Mouse (Mus musculus): ENCODE measurements around the gene Pde12. TPM values are rescaled to one million over a fixed set of nuclear protein-coding genes. Genes with fewer than 3 reads are reported as not detected.
"Not testable (repeated sequence)": the region's sequence is repeated elsewhere in the genome, so short reads cannot be mapped to it uniquely, and the experiment has no call there.

The Pde12 gene
- 13.7 and 13.8 TPM in 2 replicates for polyA plus RNA-seq (2014; fragmentation: Nextera tagmentation; extraction: Ambion mirVana)

DNA sequence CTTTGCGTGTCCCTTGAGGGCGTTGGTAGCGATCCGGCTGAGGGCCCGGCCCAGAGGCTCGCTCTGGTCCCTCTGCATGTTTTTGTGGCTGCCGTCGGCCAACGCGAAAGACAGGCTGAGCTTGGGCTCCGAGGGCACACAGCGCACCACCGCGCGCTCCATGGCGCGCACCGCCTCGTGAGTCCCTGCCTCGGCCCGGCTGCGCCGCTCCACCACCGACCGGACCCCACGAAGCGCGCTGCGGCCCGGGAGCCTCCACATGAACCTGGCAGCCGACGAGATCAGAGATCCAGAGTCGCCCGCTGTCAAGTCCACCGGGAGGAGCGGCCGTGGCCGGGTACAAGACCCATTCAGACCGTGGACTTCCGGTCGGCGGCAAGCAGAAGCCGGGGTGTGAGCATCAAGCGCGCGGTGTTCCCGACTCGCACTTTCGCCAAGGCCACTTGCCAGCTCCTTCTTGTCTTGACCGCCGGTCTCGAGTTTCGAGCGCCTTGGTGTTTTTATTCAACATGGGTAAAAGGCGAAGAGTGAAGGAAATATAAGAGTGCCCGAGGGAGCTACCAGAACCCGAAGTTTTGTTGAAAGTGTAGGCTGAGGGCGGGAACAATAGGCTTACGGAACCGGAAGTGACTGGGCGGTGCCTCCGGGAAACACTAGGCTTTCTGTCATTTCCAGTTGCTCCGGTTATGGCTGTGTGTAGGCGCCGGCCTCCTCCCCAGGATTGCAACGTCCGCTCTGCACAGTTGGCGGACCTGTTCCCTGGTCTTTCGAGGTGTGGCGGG is at the start of gene Pde12:
TSS of gene Pde12 (minus strand) at position 592 of the 782 bp plus-strand sequence.
- peak; percentile 94 for ATAC-seq (ENCODE audit: low read depth)
- peaks cover 4% of the 10 kb centered on the region; the same call in 1 of the 2 replicates for H3K36me3 ChIP-seq (ENCODE audit: control insufficient read depth, insufficient read depth, low read length)
- under 1% methylated on average over 70 of the region's 70 CpGs for WGBS
- H3K9ac ChIP-seq (replicated peaks; ENCODE audit: low read depth, low read length), result peak within 1 kb of the TSS; percentile 87
- H3K4me3 ChIP-seq (ENCODE audit: low read depth, low read length), result peak within 1 kb of the TSS; percentile 88
- H3K4me2 ChIP-seq (ENCODE audit: low read depth, low read length), result peak within 1 kb of the TSS; percentile 96
- H3K9me3 ChIP-seq (ENCODE audit: control insufficient read depth, low read length), result no peaks in the 10 kb centered on the region
- H3K27me3 ChIP-seq (ENCODE audit: control insufficient read depth, insufficient read depth, low read length), result no peaks in the 10 kb centered on the region; the same call in 1 of the 2 replicates
- H3K27ac ChIP-seq (ENCODE audit: low read depth, low read length), result peak within 1 kb of the TSS; percentile 83
- H3K4me1 ChIP-seq (ENCODE audit: control insufficient read depth, insufficient read depth, low read length), result peaks cover 23% of the 10 kb centered on the region

DNA sequence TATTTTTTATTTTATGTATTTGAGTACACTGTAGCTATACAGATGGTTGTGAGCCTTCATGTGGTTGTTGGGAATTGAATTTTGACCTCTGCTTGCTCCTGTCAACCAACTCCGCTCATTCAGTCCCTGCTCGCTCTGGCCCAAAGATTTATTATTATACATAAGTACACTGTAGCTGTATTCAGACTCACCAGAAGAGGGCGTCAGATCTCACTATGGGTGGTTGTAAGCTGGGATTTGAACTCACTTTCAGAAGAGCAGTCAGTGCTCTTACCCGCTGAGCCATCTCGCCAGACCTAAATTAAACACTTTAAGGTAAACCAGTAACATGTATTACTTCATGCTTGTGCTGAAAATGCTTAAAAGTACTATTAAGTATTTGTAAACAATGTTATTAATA is 35.6 kb upstream of the Pde12 start:
- not testable (repeated sequence) for H3K4me2 ChIP-seq (ENCODE audit: low read depth, low read length); H3K36me3 ChIP-seq (ENCODE audit: control insufficient read depth, insufficient read depth, low read length); ATAC-seq (ENCODE audit: low read depth); H3K4me3 ChIP-seq (ENCODE audit: low read depth, low read length); H3K4me1 ChIP-seq (ENCODE audit: control insufficient read depth, insufficient read depth, low read length); H3K27ac ChIP-seq (ENCODE audit: low read depth, low read length); H3K27me3 ChIP-seq (ENCODE audit: control insufficient read depth, insufficient read depth, low read length); H3K9ac ChIP-seq (replicated peaks; ENCODE audit: low read depth, low read length); H3K9me3 ChIP-seq (ENCODE audit: control insufficient read depth, low read length)
- 87% methylated on average over 5 of the region's 5 CpGs for WGBS

DNA sequence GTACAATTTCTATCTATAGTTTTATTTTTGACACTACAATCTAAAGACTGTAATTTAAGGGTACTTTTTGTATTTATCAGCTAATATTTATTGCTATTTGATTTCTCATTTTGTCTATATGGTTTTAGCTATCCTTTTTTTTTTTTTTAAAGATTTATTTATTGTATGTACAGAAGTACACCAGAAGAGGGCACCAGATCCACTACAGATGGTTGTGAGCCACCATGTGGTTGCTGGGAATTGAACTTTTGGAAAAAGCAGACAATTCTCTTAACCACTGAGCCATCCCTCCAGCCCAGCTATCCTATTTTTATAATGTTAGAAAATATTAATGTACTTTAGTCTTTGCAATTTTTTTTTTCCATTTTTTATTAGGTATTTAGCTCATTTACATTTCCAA is 28.2 kb upstream of the Pde12 start:
- H3K36me3 ChIP-seq (ENCODE audit: control insufficient read depth, insufficient read depth, low read length), result no peaks in the 10 kb centered on the region
- no peak overlapping the region for H3K4me2 ChIP-seq (ENCODE audit: low read depth, low read length)
- H3K4me3 ChIP-seq (ENCODE audit: low read depth, low read length), result no peak overlapping the region
- H3K9ac ChIP-seq (replicated peaks; ENCODE audit: low read depth, low read length), result no peak overlapping the region
- no peak for ATAC-seq (ENCODE audit: low read depth)
- no peak overlapping the region for H3K27ac ChIP-seq (ENCODE audit: low read depth, low read length)
- no peaks in the 10 kb centered on the region for H3K4me1 ChIP-seq (ENCODE audit: control insufficient read depth, insufficient read depth, low read length)
- H3K9me3 ChIP-seq (ENCODE audit: control insufficient read depth, low read length), result no peaks in the 10 kb centered on the region
- no peaks in the 10 kb centered on the region for H3K27me3 ChIP-seq (ENCODE audit: control insufficient read depth, insufficient read depth, low read length)

DNA sequence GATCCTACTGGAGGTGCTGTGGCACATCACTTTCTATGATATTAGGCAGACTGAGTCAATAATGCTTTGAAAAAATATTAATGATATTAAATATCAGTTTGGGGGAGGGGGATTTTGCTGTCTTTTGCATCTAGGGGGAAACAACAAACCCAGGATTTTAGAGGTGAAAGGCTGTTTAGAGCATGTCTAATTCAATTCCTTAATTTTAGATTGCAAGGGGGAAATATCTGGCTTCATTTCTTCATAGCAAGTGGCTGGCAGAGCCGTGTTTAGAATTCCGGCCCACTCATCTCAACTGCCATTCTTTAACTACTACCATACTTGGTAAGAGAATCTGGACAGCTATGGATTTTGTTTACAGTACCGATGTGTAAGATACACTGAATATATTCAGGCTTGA is 23.3 kb upstream of the Pde12 start, which contains the start of gene Dnah12:
TSS of gene Dnah12 (plus strand) at position 301 of the 400 bp plus-strand sequence.
- no peak within 1 kb of the TSS for H3K4me2 ChIP-seq (ENCODE audit: low read depth, low read length)
- no peaks in the 10 kb centered on the region for H3K9me3 ChIP-seq (ENCODE audit: control insufficient read depth, low read length)
- H3K4me1 ChIP-seq (ENCODE audit: control insufficient read depth, insufficient read depth, low read length), result no peaks in the 10 kb centered on the region
- no peak for ATAC-seq (ENCODE audit: low read depth)
- no peaks in the 10 kb centered on the region for H3K36me3 ChIP-seq (ENCODE audit: control insufficient read depth, insufficient read depth, low read length)
- no peaks in the 10 kb centered on the region for H3K27me3 ChIP-seq (ENCODE audit: control insufficient read depth, insufficient read depth, low read length)
- no peak within 1 kb of the TSS for H3K27ac ChIP-seq (ENCODE audit: low read depth, low read length)
- 93% methylated on average over 3 of the region's 3 CpGs for WGBS
- H3K9ac ChIP-seq (replicated peaks; ENCODE audit: low read depth, low read length), result no peak within 1 kb of the TSS
- H3K4me3 ChIP-seq (ENCODE audit: low read depth, low read length), result no peak within 1 kb of the TSS

DNA sequence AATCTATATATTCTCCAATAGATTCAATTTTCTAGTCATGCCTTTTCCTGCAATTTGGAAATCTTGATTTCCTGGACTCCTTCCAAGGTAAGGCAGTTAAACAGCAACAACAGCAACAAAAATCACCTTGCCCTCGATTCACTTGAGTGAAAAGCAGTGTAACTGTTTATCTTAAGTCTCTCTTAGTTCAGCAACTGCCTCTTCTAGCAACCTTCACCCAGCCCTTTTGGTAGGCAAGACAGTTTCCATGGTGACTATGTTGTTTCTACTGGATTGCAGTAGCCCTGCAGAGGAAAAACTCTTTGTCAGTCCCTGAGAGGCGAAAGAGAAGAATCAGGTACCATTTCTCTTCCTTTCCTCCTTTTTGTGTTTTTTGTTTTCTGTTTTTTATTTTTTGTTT is 21.7 kb upstream of the Pde12 start:
- Histone ChIP-seq H3K4me3 (ENCODE audit: low read depth, low read length) (no peak overlapping the region), H3K9ac (replicated peaks; ENCODE audit: low read depth, low read length) (no peak overlapping the region), H3K9me3 (ENCODE audit: control insufficient read depth, low read length) (no peaks in the 10 kb centered on the region), H3K27ac (ENCODE audit: low read depth, low read length) (no peak overlapping the region), H3K4me1 (ENCODE audit: control insufficient read depth, insufficient read depth, low read length) (no peaks in the 10 kb centered on the region), H3K36me3 (ENCODE audit: control insufficient read depth, insufficient read depth, low read length) (no peaks in the 10 kb centered on the region), H3K4me2 (ENCODE audit: low read depth, low read length) (no peak overlapping the region), H3K27me3 (ENCODE audit: control insufficient read depth, insufficient read depth, low read length) (no peaks in the 10 kb centered on the region)
- ATAC-seq (ENCODE audit: low read depth), result no peak
- 53% methylated on average over 2 of the region's 2 CpGs for WGBS

DNA sequence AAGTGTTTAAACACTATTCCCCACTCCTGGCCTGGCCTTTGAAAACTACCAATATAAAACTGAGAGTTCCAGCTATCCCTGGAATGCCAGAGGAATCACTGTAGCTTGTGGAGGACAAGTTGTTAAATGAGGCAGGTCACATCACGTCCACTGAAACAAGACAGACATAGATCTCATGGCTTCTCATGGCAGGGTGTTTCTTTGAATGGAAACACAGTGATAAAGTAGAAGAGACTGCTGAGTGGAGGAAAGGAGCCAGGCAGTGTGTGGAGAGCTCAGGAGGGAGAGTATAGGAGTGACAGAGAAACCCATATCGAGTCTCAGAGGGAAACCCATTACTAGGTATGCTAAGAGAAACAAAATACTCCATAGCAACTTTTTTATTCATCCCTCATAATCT is 21.0 kb upstream of the Pde12 start:
- H3K4me2 ChIP-seq (ENCODE audit: low read depth, low read length), result no peak overlapping the region
- no peaks in the 10 kb centered on the region for H3K36me3 ChIP-seq (ENCODE audit: control insufficient read depth, insufficient read depth, low read length)
- no peak overlapping the region for H3K9ac ChIP-seq (replicated peaks; ENCODE audit: low read depth, low read length)
- no peak for ATAC-seq (ENCODE audit: low read depth)
- no peaks in the 10 kb centered on the region for H3K27me3 ChIP-seq (ENCODE audit: control insufficient read depth, insufficient read depth, low read length)
- H3K27ac ChIP-seq (ENCODE audit: low read depth, low read length), result no peak overlapping the region
- no peak overlapping the region for H3K4me3 ChIP-seq (ENCODE audit: low read depth, low read length)
- 64% methylated on average over 2 of the region's 2 CpGs for WGBS
- H3K4me1 ChIP-seq (ENCODE audit: control insufficient read depth, insufficient read depth, low read length), result no peaks in the 10 kb centered on the region
- no peaks in the 10 kb centered on the region for H3K9me3 ChIP-seq (ENCODE audit: control insufficient read depth, low read length)

DNA sequence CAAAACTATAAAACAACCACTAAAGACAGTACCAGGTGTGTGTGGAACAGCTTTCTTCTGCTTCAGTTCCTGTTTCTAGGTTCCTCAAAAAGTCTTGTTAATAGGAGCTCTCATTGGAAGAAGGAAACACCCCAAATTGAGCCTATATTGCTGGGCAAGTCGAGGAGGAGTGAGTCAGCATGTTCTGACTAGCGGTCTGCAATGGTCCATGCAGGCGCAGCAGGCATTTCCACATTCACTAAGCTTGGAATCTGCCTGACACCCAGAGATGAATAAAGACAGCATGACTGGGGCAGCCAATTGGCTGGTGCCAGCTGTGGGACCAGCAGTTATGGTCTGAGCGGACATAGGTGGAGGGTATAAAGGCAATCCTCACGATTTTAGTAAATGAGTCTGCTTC is 6.1 kb upstream of the Pde12 start:
- Histone ChIP-seq H3K9ac (replicated peaks; ENCODE audit: low read depth, low read length) (no peak overlapping the region), H3K27me3 (ENCODE audit: control insufficient read depth, insufficient read depth, low read length) (no peaks in the 10 kb centered on the region), H3K27ac (ENCODE audit: low read depth, low read length) (no peak overlapping the region), H3K9me3 (ENCODE audit: control insufficient read depth, low read length) (no peaks in the 10 kb centered on the region), H3K36me3 (ENCODE audit: control insufficient read depth, insufficient read depth, low read length) (no peaks in the 10 kb centered on the region), H3K4me2 (ENCODE audit: low read depth, low read length) (no peak overlapping the region), H3K4me3 (ENCODE audit: low read depth, low read length) (no peak overlapping the region), H3K4me1 (ENCODE audit: control insufficient read depth, insufficient read depth, low read length) (0 out of 2 replicates have a peak, but pooled peaks cover under 1% of the 10 kb centered on the region)
- ATAC-seq (ENCODE audit: low read depth), result no peak
- WGBS, result 78% methylated on average over 5 of the region's 5 CpGs

DNA sequence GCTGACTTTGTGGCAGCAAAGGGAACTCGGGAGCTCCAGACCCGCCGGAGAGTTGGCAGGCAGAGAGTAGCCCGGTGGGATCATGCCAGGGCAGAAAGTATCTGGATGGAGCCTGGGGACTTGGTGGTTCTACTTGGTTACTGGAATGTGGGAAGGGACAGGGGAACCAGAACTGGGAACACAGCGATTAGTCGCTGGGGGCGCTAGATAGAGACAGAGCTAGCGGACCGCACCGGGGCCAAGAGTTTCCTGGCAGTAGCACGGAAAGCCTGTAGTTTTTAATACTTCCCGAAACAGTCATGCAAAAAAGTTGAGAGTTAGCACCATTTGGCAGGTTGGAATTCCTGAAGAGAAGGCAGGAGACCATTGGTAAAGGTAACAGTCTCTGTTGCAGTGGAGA is 5.7 kb upstream of the Pde12 start:
- Histone ChIP-seq H3K27ac (ENCODE audit: low read depth, low read length) (no peak overlapping the region), H3K36me3 (ENCODE audit: control insufficient read depth, insufficient read depth, low read length) (no peaks in the 10 kb centered on the region), H3K27me3 (ENCODE audit: control insufficient read depth, insufficient read depth, low read length) (no peaks in the 10 kb centered on the region), H3K4me3 (ENCODE audit: low read depth, low read length) (no peak overlapping the region), H3K9me3 (ENCODE audit: control insufficient read depth, low read length) (no peaks in the 10 kb centered on the region), H3K4me2 (ENCODE audit: low read depth, low read length) (no peak overlapping the region), H3K4me1 (ENCODE audit: control insufficient read depth, insufficient read depth, low read length) (0 out of 2 replicates have a peak, but pooled peaks cover 4% of the 10 kb centered on the region), H3K9ac (replicated peaks; ENCODE audit: low read depth, low read length) (no peak overlapping the region)
- WGBS, result 18% methylated on average over 12 of the region's 12 CpGs
- ATAC-seq (ENCODE audit: low read depth), result no peak

DNA sequence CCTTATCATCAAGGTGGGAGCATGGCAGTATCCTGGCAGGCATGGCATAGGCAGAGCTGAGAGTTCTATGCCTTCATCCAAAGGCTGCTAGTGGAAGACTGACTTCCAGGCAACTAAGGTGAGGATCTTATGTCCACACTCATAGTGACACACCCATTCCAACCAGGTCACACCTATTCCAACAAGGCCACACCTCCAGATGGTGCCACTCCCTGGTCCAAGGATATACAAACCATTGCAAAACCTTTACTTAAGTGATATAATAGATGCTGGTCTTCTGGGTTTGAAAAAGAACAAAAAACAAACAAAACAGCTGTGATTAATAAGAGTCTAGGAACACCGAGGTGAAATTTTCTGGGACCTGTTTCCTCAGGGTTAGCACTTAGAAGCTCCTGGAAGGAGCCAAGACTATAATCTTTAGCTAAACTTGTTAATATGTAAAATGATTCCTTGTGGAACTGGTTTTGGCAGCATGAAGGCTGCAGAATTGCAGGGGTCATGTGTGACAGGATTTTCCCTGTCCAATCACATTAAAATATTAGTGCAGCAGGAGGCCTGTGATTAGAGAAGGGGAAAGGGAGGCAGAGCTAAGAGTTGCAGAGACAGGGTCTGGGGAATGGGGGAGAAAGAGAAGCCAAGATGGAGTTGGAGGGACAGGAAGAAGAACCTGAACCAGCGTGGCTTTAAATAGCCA is 4.9 kb upstream of the Pde12 start:
- ATAC-seq (ENCODE audit: low read depth), result not testable (repeated sequence)

More for the DNA sequence above, 4.9 kb upstream of the Pde12 start:
- not testable (repeated sequence) for H3K27ac ChIP-seq (ENCODE audit: low read depth, low read length); H3K4me3 ChIP-seq (ENCODE audit: low read depth, low read length); H3K27me3 ChIP-seq (ENCODE audit: control insufficient read depth, insufficient read depth, low read length); H3K9ac ChIP-seq (replicated peaks; ENCODE audit: low read depth, low read length); H3K9me3 ChIP-seq (ENCODE audit: control insufficient read depth, low read length); H3K4me1 ChIP-seq (ENCODE audit: control insufficient read depth, insufficient read depth, low read length); H3K4me2 ChIP-seq (ENCODE audit: low read depth, low read length); H3K36me3 ChIP-seq (ENCODE audit: control insufficient read depth, insufficient read depth, low read length)
- WGBS, result 91% methylated on average over 2 of the region's 2 CpGs

All from neural tube, embryonic 14.5 days (tissue).